Mouse (Mus musculus) heart, postnatal 0 days (tissue): ENCODE results near the gene Tas2r131. TPM values are rescaled to one million over a fixed set of nuclear protein-coding genes. Genes with fewer than 3 reads are reported as not detected.
"Not testable (repeated sequence)": the region's sequence is repeated elsewhere in the genome, so short reads cannot be mapped to it uniquely, and the experiment has no call there.

Experiments
- ATAC-seq: fragments of 200-750 bp; cut with Nextera tagmentation; 2 replicates; pipeline ENCODE4 v1.8.0; 2017; ENCODE audit warnings: low read depth, moderate number of reproducible peaks, moderate library complexity; ENCODE audit not compliant: insufficient read depth
- DNase-seq: peaks from one replicate; pipeline ENCODE4 v3.0.0-alpha.2; 2016; ENCODE audit warnings: low spot score
- H3K27ac ChIP-seq: fragments of 300-500 bp; sonication (generic); 2 replicates; pipeline ENCODE4 v1.5.1; 2014; ENCODE audit warnings: low read depth, mild to moderate bottlenecking
- H3K27me3 ChIP-seq: fragments of 300-500 bp; sonication (generic); 2 replicates; pipeline ENCODE4 v1.6.1; 2014; ENCODE audit warnings: low read length, mixed read lengths; ENCODE audit not compliant: control insufficient read depth, insufficient read depth
- H3K36me3 ChIP-seq: fragments of 300-500 bp; sonication (generic); replicated peaks from 2 replicates; pipeline ENCODE4 v1.6.1; 2014; ENCODE audit warnings: low read length, mixed read lengths; ENCODE audit not compliant: control insufficient read depth, insufficient read depth
- H3K4me1 ChIP-seq: fragments of 300-500 bp; sonication (generic); 2 replicates; pipeline ENCODE4 v1.6.1; 2014; ENCODE audit warnings: antibody characterized with exemption; ENCODE audit not compliant: control insufficient read depth, insufficient read depth
- H3K4me2 ChIP-seq: fragments of 300-500 bp; sonication (generic); 2 replicates; pipeline ENCODE4 v1.6.1; 2014; ENCODE audit warnings: low read depth, mild to moderate bottlenecking, low read length, moderate library complexity
- H3K4me3 ChIP-seq: fragments of 300-500 bp; sonication (generic); 2 replicates; pipeline ENCODE4 v1.5.1; 2014; ENCODE audit warnings: low read depth, low read length
- H3K9ac ChIP-seq: fragments of 300-500 bp; sonication (generic); replicated peaks from 2 replicates; pipeline ENCODE4 v1.6.1; 2014; ENCODE audit warnings: low read depth, low read length, mixed read lengths
- H3K9me3 ChIP-seq: fragments of 300-500 bp; sonication (generic); replicated peaks from 2 replicates; pipeline ENCODE4 v1.6.1; 2016; ENCODE audit warnings: low read length; ENCODE audit not compliant: control insufficient read depth
- CTCF ChIP-seq: IDR thresholded peaks from 2 replicates; pipeline ENCODE4 v1.5.1; 2016; ENCODE audit warnings: antibody characterized with exemption, control low read depth, low read depth
- EP300 ChIP-seq: IDR thresholded peaks from 2 replicates; pipeline ENCODE4 v1.6.1; 2016; ENCODE audit warnings: antibody characterized with exemption, low read depth
- WGBS: fragments of 180-500 bp; shearing (Covaris S2); extraction: QIAGEN DNeasy Blood & Tissue Kit; methylation state at CpG from one replicate; pipeline ENCODE4 v1.1.7; 2014; 5-methylcytosine and 5-hydroxymethylcytosine counted together
- polyA plus RNA-seq: library from polyadenylated mRNA; unstranded; fragments of >200 nt; fragmentation: Nextera tagmentation; extraction: Ambion mirVana; gene quantifications from 2 replicates; pipeline ENCODE4 v1.2.1, GENCODE M21; 2015
- total RNA-seq: library from RNA; depleted of rRNA; stranded (reverse); fragments of >200 nt; gene quantifications from 2 replicates; pipeline ENCODE4 v1.2.3, GENCODE M21; 2014; ENCODE audit warnings: low replicate concordance; rRNA removed

Gene Tas2r131
- total RNA-seq (not detected in 2 replicates), polyA plus RNA-seq (not detected in 2 replicates)

DNA sequence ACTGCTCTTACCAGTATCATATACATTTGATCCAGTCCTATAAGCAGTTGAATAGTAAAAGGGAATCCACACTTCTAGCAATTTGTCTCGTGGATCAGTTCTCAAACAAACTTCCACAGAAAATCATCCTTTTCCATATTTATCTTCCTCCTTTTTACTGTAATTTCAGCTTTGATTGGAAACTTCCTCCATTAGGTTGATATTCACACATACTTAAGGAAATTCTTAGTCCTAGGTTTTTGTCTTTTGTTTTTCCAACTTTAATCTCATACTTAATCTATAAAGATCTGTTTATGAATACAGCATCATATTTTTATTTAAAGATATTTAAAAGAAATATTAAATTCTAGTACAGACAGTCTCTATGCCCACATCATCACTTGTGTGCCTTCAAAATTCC, at the start of gene Tas2r131:
Gene Tas2r131, minus strand, starts transcription at position 101 of the 400 bp plus-strand sequence.
- TF ChIP-seq EP300 (no peak), CTCF (no peak)
- no peaks in the 10 kb centered on the region for H3K36me3 ChIP-seq
- H3K9ac ChIP-seq, result no peak within 1 kb of the TSS
- H3K27me3 ChIP-seq, result no peaks in the 10 kb centered on the region
- ATAC-seq (no peak), DNase-seq (no peak)
- H3K4me3 ChIP-seq, result no peak within 1 kb of the TSS
- H3K4me2 ChIP-seq, result no peak within 1 kb of the TSS
- H3K27ac ChIP-seq, result no peak within 1 kb of the TSS
- H3K4me1 ChIP-seq, result no peaks in the 10 kb centered on the region
- no peaks in the 10 kb centered on the region for H3K9me3 ChIP-seq
- 33% methylated on average over 1 of the region's 1 CpGs for WGBS

DNA sequence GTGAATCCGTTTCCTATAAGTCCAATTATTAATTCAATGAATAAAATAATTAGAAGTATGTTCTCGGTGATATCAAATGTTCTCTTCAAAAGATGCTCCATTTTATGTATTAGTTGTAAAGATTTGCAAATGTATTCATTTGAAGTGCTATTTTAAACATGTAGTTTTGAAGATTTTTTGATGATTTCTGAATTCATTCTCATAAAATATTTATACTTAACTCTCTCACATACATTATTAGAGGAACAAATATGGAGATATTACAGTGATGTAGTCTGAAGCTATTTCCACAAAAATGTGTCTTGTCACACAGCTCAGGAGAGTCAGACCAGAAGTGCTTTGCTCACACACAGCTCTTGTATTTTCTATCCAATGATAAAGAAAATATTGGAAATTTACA, 23.1 kb upstream of the Tas2r131 start, which contains the start of gene Tas2r109:
Gene Tas2r109, minus strand, starts transcription at position 101 of the 400 bp plus-strand sequence.
- 64% methylated on average over 2 of the region's 2 CpGs for WGBS

DNA sequence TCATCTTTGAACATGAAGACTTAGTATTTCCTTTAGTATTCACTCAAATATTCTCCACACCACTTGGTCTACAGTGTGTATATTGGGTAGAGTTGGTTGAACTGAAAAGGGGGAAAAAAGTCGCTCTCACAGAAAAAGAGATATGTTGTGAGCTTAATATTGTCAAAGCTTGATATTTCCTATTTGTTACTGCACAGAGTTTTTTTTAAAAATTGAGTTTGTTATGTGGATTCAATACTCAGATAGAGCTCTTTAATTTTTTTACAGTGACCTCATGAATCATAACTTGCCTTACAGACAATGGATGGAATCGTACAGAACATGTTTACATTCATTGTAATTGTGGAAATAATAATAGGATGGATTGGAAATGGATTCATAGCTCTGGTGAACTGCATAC, 6.9 kb downstream of the Tas2r131 start, which contains the start of gene Tas2r129:
Gene Tas2r129, plus strand, starts transcription at position 301 of the 400 bp plus-strand sequence.
- Histone ChIP-seq H3K9ac (no peak within 1 kb of the TSS), H3K4me3 (no peak within 1 kb of the TSS), H3K4me1 (no peaks in the 10 kb centered on the region), H3K27ac (no peak within 1 kb of the TSS), H3K9me3 (no peaks in the 10 kb centered on the region), H3K36me3 (no peaks in the 10 kb centered on the region), H3K4me2 (no peak within 1 kb of the TSS), H3K27me3 (no peaks in the 10 kb centered on the region)
- 68% methylated on average over 2 of the region's 2 CpGs for WGBS
- TF ChIP-seq CTCF (no peak), EP300 (no peak)
- ATAC-seq, result no peak
- no peak for DNase-seq

More for the DNA sequence above, 23.1 kb upstream of the Tas2r131 start, which contains the start of gene Tas2r109:
- ATAC-seq (no peak), DNase-seq (no peak)
- H3K4me2 ChIP-seq, result no peak within 1 kb of the TSS
- H3K9me3 ChIP-seq, result no peaks in the 10 kb centered on the region
- no peak within 1 kb of the TSS for H3K4me3 ChIP-seq
- no peaks in the 10 kb centered on the region for H3K36me3 ChIP-seq
- no peaks in the 10 kb centered on the region for H3K27me3 ChIP-seq
- TF ChIP-seq EP300 (no peak), CTCF (no peak)
- H3K27ac ChIP-seq, result no peak within 1 kb of the TSS
- H3K4me1 ChIP-seq, result no peaks in the 10 kb centered on the region
- no peak within 1 kb of the TSS for H3K9ac ChIP-seq

DNA sequence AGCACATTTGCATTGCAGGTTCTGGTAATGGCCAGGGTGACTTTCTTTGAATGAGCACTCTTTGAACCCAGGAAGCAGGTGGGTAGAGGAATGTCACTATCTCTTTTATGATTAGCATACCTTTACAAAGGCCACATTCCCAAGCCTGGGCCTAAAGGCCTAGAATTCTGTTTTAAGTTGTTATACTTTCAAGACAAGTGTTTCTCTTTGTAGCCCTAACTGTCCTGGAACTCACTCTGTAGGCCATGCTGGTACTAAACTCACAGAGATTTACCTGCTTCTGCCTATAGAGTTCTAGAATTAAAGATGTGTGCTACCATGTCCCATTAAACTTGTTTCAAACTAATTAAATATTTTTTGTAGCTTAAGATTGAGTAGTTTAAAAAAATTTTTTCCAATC, 16.3 kb downstream of the Tas2r131 start:
- ATAC-seq, H3K27me3 ChIP-seq, H3K9me3 ChIP-seq, H3K4me1 ChIP-seq, H3K36me3 ChIP-seq, H3K4me2 ChIP-seq, H3K9ac ChIP-seq, H3K4me3 ChIP-seq, DNase-seq, H3K27ac ChIP-seq: not testable (repeated sequence)

DNA sequence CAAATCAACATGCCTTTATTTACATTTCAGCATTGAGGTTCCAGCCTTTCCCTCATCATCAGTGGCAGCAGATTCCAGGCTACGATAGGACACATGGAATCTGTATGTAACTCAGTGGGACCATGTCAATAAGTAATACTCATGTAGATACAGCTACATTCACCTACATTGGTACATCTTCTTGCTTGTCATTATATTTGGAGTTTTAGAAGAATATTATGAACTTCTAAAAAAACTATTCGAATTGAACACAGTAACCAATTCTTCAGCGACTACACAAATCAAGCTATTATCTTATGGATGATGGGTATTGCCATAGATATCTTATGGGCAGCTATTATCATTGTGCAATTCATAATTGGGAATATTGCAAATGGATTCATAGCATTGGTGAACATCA, 48.4 kb downstream of the Tas2r131 start, which contains the start of gene Tas2r125:
Gene Tas2r125, plus strand, starts transcription at position 301 of the 400 bp plus-strand sequence.
- Histone ChIP-seq H3K4me1 (no peaks in the 10 kb centered on the region), H3K4me2 (no peak within 1 kb of the TSS), H3K27me3 (no peaks in the 10 kb centered on the region), H3K9me3 (no peaks in the 10 kb centered on the region), H3K27ac (no peak within 1 kb of the TSS), H3K36me3 (no peaks in the 10 kb centered on the region), H3K4me3 (no peak within 1 kb of the TSS), H3K9ac (no peak within 1 kb of the TSS)
- no peak for TF ChIP-seq CTCF
- no peak for TF ChIP-seq EP300
- no peak for DNase-seq
- no peak for ATAC-seq
- WGBS, result 63% methylated on average over 3 of the region's 3 CpGs

Other genes starting within 250 kb of the Tas2r131 start
- gene Tas2r122, start 246.0 kb downstream of the Tas2r131 start, total RNA-seq, result not detected in 2 replicates
- not detected in 2 replicates for gene Tas2r122, start 246.0 kb downstream of the Tas2r131 start, polyA plus RNA-seq
- not detected in 2 replicates for gene Tas2r115, start 219.9 kb downstream of the Tas2r131 start, total RNA-seq
- not detected in 2 replicates for gene Tas2r115, start 219.9 kb downstream of the Tas2r131 start, polyA plus RNA-seq
- gene Tas2r124, start 203.2 kb downstream of the Tas2r131 start, total RNA-seq, result not detected in 2 replicates
- gene Tas2r124, start 203.2 kb downstream of the Tas2r131 start, polyA plus RNA-seq, result not detected in 2 replicates
- not detected in 2 replicates for gene Tas2r102, start 195.8 kb downstream of the Tas2r131 start, total RNA-seq
- not detected in 2 replicates for gene Tas2r102, start 195.8 kb downstream of the Tas2r131 start, polyA plus RNA-seq
- gene Tas2r136, start 179.8 kb downstream of the Tas2r131 start, total RNA-seq, result not detected in 2 replicates
- not detected in 2 replicates for gene Tas2r136, start 179.8 kb downstream of the Tas2r131 start, polyA plus RNA-seq
- not detected in 2 replicates for gene Tas2r117, start 155.1 kb downstream of the Tas2r131 start, total RNA-seq
- not detected in 2 replicates for gene Tas2r117, start 155.1 kb downstream of the Tas2r131 start, polyA plus RNA-seq
- not detected in 2 replicates for gene Tas2r123, start 110.8 kb downstream of the Tas2r131 start, total RNA-seq
- not detected in 2 replicates for gene Tas2r123, start 110.8 kb downstream of the Tas2r131 start, polyA plus RNA-seq
- not detected in 2 replicates for gene Tas2r116, start 102.5 kb downstream of the Tas2r131 start, total RNA-seq
- gene Tas2r116, start 102.5 kb downstream of the Tas2r131 start, polyA plus RNA-seq, result not detected in 2 replicates
- not detected in 2 replicates for gene Tas2r110, start 89.9 kb downstream of the Tas2r131 start, total RNA-seq
- not detected in 2 replicates for gene Tas2r110, start 89.9 kb downstream of the Tas2r131 start, polyA plus RNA-seq
- not detected in 2 replicates for gene Tas2r113, start 64.9 kb downstream of the Tas2r131 start, total RNA-seq
- gene Tas2r113, start 64.9 kb downstream of the Tas2r131 start, polyA plus RNA-seq, result not detected in 2 replicates
- not detected in 2 replicates for gene Tas2r125, start 48.3 kb downstream of the Tas2r131 start, total RNA-seq
- gene Tas2r125, start 48.3 kb downstream of the Tas2r131 start, polyA plus RNA-seq, result not detected in 2 replicates
- gene Tas2r129, start 6.8 kb downstream of the Tas2r131 start, total RNA-seq, result not detected in 2 replicates
- gene Tas2r129, start 6.8 kb downstream of the Tas2r131 start, polyA plus RNA-seq, result not detected in 2 replicates
- gene Tas2r109, start 23.0 kb upstream of the Tas2r131 start, total RNA-seq, result not detected in 2 replicates
- gene Tas2r109, start 23.0 kb upstream of the Tas2r131 start, polyA plus RNA-seq, result not detected in 2 replicates
- 3.1 TPM in 1 of 2 replicates, not detected in the other for gene Tas2r103, start 79.2 kb upstream of the Tas2r131 start, total RNA-seq
- gene Tas2r103, start 79.2 kb upstream of the Tas2r131 start, polyA plus RNA-seq, result not detected in 2 replicates
- gene Tas2r140, start 97.9 kb upstream of the Tas2r131 start, total RNA-seq, result not detected in 2 replicates
- gene Tas2r140, start 97.9 kb upstream of the Tas2r131 start, polyA plus RNA-seq, result not detected in 2 replicates
- gene Smim10l1, start 147.0 kb upstream of the Tas2r131 start, total RNA-seq, result 111 and 163 TPM in 2 replicates
- 91.2 and 103 TPM in 2 replicates for gene Smim10l1, start 147.0 kb upstream of the Tas2r131 start, polyA plus RNA-seq